Mouse (Mus musculus) brown adipose tissue, adult 24 weeks (tissue): Measurements from ENCODE around the gene Mal. TPM values are rescaled to one million over a fixed set of nuclear protein-coding genes. Genes with fewer than 3 reads are reported as not detected.
"Not testable (repeated sequence)": the region's sequence is repeated elsewhere in the genome, so short reads cannot be mapped to it uniquely, and the experiment has no call there.

Source experiments
- H3K27ac ChIP-seq: fragments of 200-500 bp; replicated peaks from 2 replicates; pipeline ENCODE4 v1.5.1; 2012; ENCODE audit warnings: low read depth, mild to moderate bottlenecking, low read length
- H3K4me1 ChIP-seq: fragments of 200-500 bp; 2 replicates; pipeline ENCODE4 v1.6.1; 2012; ENCODE audit warnings: low read length, mixed read lengths; ENCODE audit not compliant: control insufficient read depth, insufficient read depth, insufficient read length
- H3K4me3 ChIP-seq: fragments of 200-500 bp; 2 replicates; pipeline ENCODE4 v1.5.1; 2012; ENCODE audit warnings: low read depth, mild to moderate bottlenecking, low read length, moderate library complexity; ENCODE audit not compliant: insufficient read depth
- polyA plus RNA-seq: library from polyadenylated mRNA; stranded (reverse); fragments of >200 nt; gene quantifications from 2 replicates; pipeline ENCODE4 v1.2.4, GENCODE M21; 2012; ENCODE audit not compliant: missing spikeins, insufficient read depth, insufficient read length

The Mal gene
- polyA plus RNA-seq, 1 experiment = 1.5 TPM

- no peaks in the 10 kb centered on the region for H3K4me1 ChIP-seq
- H3K4me3 ChIP-seq = no peak overlapping the region
- no peak overlapping the region for H3K27ac ChIP-seq
Measured at GRCm38 (mm10) chr2:127643728-127644704, 12.5 kb downstream of the Mal start.

DNA sequence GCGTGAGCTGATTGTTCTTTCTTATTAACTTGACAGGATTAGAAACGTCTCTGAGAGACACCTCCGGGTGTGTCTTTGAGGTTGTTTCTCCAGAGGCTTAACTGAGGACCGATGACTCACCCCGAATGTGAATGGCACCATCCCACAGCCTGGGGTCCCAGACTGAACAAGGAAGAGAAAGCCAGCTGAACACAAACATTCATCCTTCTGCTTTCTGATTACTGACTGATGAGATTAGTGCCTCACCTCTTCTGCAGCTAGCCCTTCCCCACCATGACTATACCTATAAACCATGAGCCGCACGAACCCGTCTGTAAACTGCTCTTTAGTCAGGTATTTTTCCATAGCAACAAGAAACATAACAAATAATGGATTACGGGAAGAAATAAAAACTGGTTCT, 17.5 kb downstream of the Mal start:
- H3K27ac ChIP-seq = no peak overlapping the region
- H3K4me1 ChIP-seq = no peaks in the 10 kb centered on the region
- H3K4me3 ChIP-seq = no peak overlapping the region

GRCm38 (mm10) chr2:127635581-127635980, 20.9 kb downstream of the Mal start:
- Histone ChIP-seq H3K4me3 (no peak overlapping the region), H3K4me1 (no peaks in the 10 kb centered on the region), H3K27ac (no peak overlapping the region)

DNA sequence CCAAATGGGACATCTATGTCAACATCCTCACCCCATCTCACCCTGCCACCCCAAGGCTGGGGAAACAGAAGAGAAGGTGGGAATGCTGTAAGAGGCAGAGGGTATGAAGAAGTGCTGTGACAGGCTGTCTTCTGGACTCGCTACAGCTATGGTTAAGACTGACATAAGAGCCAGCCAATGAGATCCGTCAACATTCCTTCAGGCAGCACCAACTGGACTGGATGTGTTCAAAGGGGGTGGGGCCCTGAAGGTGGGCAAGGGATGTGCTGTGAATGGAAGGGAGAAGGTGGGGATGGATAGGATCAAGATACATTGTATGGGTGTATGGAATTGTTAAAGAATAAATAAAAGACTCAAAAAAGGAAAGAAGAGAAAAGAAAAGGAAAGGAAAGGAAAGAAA, 23.9 kb downstream of the Mal start:
- no peaks in the 10 kb centered on the region for H3K4me1 ChIP-seq
- H3K27ac ChIP-seq = no peak overlapping the region
- H3K4me3 ChIP-seq = no peak overlapping the region

- Histone ChIP-seq H3K27ac (no peak overlapping the region), H3K4me1 (no peaks in the 10 kb centered on the region), H3K4me3 (no peak overlapping the region)
Measured at GRCm38 (mm10) chr2:127627990-127628570, 28.4 kb downstream of the Mal start.

DNA sequence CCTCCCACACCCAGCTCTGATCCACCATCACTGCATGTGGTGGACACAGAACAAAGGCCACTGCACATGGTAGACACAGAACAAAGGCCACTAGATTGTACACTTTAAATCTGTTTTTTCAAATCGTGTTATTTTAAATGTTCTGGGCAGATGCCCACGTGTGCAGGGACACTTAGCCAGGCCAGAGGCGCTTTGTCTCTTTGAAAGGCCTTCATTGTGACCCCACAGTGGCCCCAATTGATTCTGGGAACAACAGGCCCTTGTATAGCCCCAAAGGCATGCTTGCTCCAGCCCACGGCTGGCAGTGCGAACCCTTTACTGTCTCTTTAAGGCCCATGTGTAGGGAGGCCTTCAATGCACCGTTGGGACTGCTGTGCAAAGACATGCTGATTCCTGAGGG, 29.1 kb downstream of the Mal start:
- Histone ChIP-seq H3K4me1 (no peaks in the 10 kb centered on the region), H3K27ac (no peak overlapping the region), H3K4me3 (no peak overlapping the region)

- H3K4me1 ChIP-seq = no peaks in the 10 kb centered on the region
- no peak overlapping the region for H3K4me3 ChIP-seq
- H3K27ac ChIP-seq = no peak overlapping the region
Measured at GRCm38 (mm10) chr2:127625659-127626058, 30.8 kb downstream of the Mal start.

GRCm38 (mm10) chr2:127624786-127625185, 31.7 kb downstream of the Mal start:
- Histone ChIP-seq H3K4me3 (no peak overlapping the region), H3K27ac (no peak overlapping the region), H3K4me1 (no peaks in the 10 kb centered on the region)

GRCm38 (mm10) chr2:127622065-127622464, 34.4 kb downstream of the Mal start:
- H3K27ac ChIP-seq = no peak overlapping the region
- no peak overlapping the region for H3K4me3 ChIP-seq
- H3K4me1 ChIP-seq = no peaks in the 10 kb centered on the region

GRCm38 (mm10) chr2:127619311-127619710, 37.2 kb downstream of the Mal start:
- Histone ChIP-seq H3K4me3 (no peak overlapping the region), H3K27ac (no peak overlapping the region), H3K4me1 (no peaks in the 10 kb centered on the region)

- H3K4me1 ChIP-seq = no peaks in the 10 kb centered on the region
- H3K27ac ChIP-seq = no peak overlapping the region
- H3K4me3 ChIP-seq = no peak overlapping the region
Measured at GRCm38 (mm10) chr2:127612288-127612687, 44.2 kb downstream of the Mal start.

DNA sequence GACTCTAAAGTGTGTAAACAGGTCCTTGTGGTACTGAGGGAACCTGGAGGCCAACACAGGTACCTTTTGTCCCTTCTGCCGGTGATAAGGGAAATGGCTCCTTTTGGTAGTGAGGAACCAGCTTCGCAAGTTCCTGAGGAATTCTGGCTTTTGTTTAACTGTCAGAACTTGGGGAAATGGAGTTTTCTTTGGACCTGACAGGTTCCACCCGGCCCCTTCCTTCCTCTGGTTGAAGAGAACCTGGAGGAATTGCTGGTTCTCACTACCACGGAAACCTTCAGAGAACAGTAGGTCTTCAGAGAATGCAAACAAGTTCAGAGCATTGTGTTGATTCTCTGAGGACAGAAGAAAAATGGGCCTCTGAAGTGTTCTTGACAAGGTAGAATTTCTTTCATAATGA, 45.1 kb downstream of the Mal start:
- Histone ChIP-seq H3K4me3 (no peak overlapping the region), H3K4me1 (no peaks in the 10 kb centered on the region), H3K27ac (no peak overlapping the region)

DNA sequence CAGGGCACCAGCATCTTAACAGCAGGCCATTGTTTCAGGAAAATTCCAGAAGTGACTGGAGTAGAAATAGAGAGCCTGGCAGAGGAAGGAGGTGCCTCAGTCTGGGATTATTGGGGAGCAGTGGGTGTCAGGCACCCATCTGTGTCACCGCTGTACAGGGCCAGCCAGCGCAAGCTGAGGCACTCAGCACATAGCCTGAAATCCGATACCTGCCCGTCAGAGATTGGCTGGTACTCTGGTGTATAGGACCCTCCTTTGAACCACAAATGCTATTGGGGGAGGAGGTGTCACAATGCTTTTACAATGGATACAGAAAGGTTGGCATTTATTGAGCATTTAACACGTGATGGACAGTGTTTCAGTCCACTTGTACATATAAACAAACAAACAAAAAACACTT, 47.5 kb downstream of the Mal start:
- no peak overlapping the region for H3K4me3 ChIP-seq
- no peaks in the 10 kb centered on the region for H3K4me1 ChIP-seq
- H3K27ac ChIP-seq = no peak overlapping the region

DNA sequence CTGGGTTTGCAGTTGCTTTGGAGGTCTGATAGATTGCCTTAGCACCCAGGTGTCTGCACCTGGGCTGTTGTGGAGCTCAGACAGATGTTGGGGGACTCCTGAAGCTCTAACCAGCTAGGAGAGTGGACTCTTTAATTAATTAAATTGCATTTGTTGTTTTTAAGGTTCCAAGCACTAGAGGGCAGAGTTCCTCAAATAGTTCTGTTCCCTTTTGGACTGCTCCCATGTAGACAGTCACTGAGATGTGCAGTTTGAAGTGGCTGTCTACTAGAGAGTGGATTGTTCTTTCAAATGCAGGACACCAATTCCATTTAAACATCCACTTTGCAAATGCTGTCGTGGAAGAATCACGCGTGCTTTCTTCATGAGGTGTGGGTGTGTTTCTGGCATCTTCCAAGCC, 48.3 kb downstream of the Mal start:
- H3K27ac ChIP-seq = no peak overlapping the region
- no peak overlapping the region for H3K4me3 ChIP-seq
- H3K4me1 ChIP-seq = no peaks in the 10 kb centered on the region

GRCm38 (mm10) chr2:127605203-127605602, 51.3 kb downstream of the Mal start:
- H3K4me3 ChIP-seq = no peak overlapping the region
- no peak overlapping the region for H3K27ac ChIP-seq
- no peaks in the 10 kb centered on the region for H3K4me1 ChIP-seq

DNA sequence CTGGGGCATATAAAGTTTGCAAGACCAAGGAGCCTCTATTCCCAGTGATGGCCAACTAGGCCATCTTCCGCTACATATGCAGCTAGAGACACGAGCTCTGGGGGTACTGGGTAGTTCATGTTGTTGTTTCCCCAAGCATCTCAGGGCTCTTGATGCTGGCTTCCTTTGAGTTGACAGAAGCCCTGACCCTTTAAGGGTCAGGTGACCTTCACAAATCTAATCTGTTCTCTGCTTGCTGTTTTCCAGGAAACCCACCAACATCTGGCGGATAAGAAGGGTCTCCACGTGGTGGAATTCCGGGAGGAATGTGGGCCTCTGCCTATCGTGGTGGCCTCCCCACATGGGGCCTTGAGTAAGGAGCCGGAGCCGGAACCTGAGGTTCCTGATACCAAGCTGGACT, 53.1 kb downstream of the Mal start:
- H3K27ac ChIP-seq, H3K4me1 ChIP-seq, H3K4me3 ChIP-seq: not testable (repeated sequence)
